Mouse (Mus musculus) neural tube, embryonic 15.5 days (tissue): Measurements from ENCODE around the gene Plxdc2. TPM values are rescaled to one million over a fixed set of nuclear protein-coding genes. Genes with fewer than 3 reads are reported as not detected.

Experiments
- ATAC-seq: fragments of 200-750 bp; cut with Nextera tagmentation; 2 replicates; pipeline ENCODE4 v1.8.0; 2017; ENCODE audit warnings: mild to moderate bottlenecking, moderate TSS enrichment, moderate library complexity; ENCODE audit not compliant: low FRiP score
- H3K27ac ChIP-seq: fragments of 300-500 bp; sonication (generic); replicated peaks from 2 replicates; pipeline ENCODE4 v1.5.1; 2015; ENCODE audit warnings: mild to moderate bottlenecking, inconsistent platforms
- H3K27me3 ChIP-seq: fragments of 300-500 bp; sonication (generic); replicated peaks from 2 replicates; pipeline ENCODE4 v1.6.1; 2015; ENCODE audit warnings: inconsistent platforms
- H3K36me3 ChIP-seq: fragments of 300-500 bp; sonication (generic); 2 replicates; pipeline ENCODE4 v1.6.1; 2015; ENCODE audit warnings: inconsistent platforms
- H3K4me1 ChIP-seq: fragments of 300-500 bp; sonication (generic); 2 replicates; pipeline ENCODE4 v1.6.1; 2015; ENCODE audit warnings: inconsistent platforms
- H3K4me2 ChIP-seq: fragments of 300-500 bp; sonication (generic); 2 replicates; pipeline ENCODE4 v1.6.1; 2015; ENCODE audit warnings: inconsistent platforms, mild to moderate bottlenecking, moderate library complexity
- H3K4me3 ChIP-seq: fragments of 300-500 bp; sonication (generic); replicated peaks from 2 replicates; pipeline ENCODE4 v1.5.1; 2015; ENCODE audit warnings: mild to moderate bottlenecking, inconsistent platforms
- H3K9ac ChIP-seq: fragments of 300-500 bp; sonication (generic); replicated peaks from 2 replicates; pipeline ENCODE4 v1.6.1; 2015; ENCODE audit warnings: mild to moderate bottlenecking, inconsistent platforms
- H3K9me3 ChIP-seq: fragments of 300-500 bp; sonication (generic); replicated peaks from 2 replicates; pipeline ENCODE4 v1.6.1; 2016; ENCODE audit warnings: inconsistent platforms
- WGBS: fragments of 180-500 bp; shearing (Covaris S2); methylation state at CpG from one replicate; pipeline ENCODE4 v1.1.7; 2015; ENCODE audit warnings: mixed read lengths; 5-methylcytosine and 5-hydroxymethylcytosine counted together
- polyA plus RNA-seq: library from polyadenylated mRNA; unstranded; fragments of >200 nt; fragmentation: Nextera tagmentation; extraction: Ambion mirVana; gene quantifications from 2 replicates; pipeline ENCODE4 v1.2.1, GENCODE M21; 2015

The Plxdc2 gene
- polyA plus RNA-seq, 1 experiment from 2014 or later, result 29.3 TPM

DNA sequence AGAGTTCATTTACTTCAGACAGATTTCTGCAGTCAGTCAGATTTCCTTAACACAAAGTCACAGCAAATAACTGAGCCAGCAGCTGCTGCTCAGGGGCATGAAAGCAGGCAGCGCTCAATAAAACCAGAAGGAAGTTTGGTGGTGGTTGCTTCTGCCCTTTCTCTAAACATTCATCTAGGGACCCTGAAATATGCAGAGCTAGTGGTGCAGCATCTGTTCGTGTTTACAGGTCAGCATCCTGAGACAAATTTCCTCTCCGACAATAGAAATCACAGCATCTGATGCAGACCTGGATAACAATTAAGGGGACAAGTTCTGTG lies 418.0 kb downstream of the Plxdc2 start:
- no peak overlapping the region for H3K4me3 ChIP-seq
- H3K36me3 ChIP-seq, result no peaks in the 10 kb centered on the region
- 31% methylated on average over 3 of the region's 3 CpGs for WGBS
- no peaks in the 10 kb centered on the region for H3K27me3 ChIP-seq
- ATAC-seq, result peak; percentile 50; the same call in 1 of the 2 replicates
- no peak overlapping the region for H3K4me2 ChIP-seq
- no peak overlapping the region for H3K9ac ChIP-seq
- H3K27ac ChIP-seq, result no peak overlapping the region
- peaks cover 13% of the 10 kb centered on the region for H3K4me1 ChIP-seq
- no peaks in the 10 kb centered on the region for H3K9me3 ChIP-seq

DNA sequence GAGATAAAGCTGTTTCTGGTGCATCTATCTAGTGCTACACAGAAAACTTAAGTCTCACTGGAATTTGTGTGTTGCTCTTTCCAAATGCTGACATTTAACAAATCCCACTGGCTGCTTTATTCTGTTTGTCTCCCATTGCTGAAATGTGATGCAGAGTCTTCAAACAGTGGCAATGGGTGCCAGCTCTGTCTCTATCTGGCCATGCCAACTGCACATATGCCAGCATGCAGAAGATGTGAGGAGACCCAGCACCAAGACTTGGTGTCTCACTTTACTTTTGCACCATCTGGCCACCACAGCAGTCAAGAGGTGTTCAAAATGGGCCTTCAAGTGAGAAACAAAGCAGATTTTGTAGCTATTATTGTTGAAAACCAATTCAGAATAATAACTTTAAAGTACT lies 439.2 kb downstream of the Plxdc2 start:
- Histone ChIP-seq H3K4me2 (no peak overlapping the region), H3K4me3 (no peak overlapping the region), H3K4me1 (no peaks in the 10 kb centered on the region), H3K27me3 (no peaks in the 10 kb centered on the region), H3K27ac (no peak overlapping the region), H3K36me3 (no peaks in the 10 kb centered on the region), H3K9ac (no peak overlapping the region), H3K9me3 (no peaks in the 10 kb centered on the region)
- ATAC-seq, result no peak
